Mouse (Mus musculus) kidney, embryonic 15.5 days (tissue): ENCODE results near the gene Rundc3a. TPM values are rescaled to one million over a fixed set of nuclear protein-coding genes. Genes with fewer than 3 reads are reported as not detected.

Experiments used
- microRNA-seq: library from miRNA; unstranded; fragments of <30 nt; microRNA quantifications from one replicate; pipeline ENCODE4, GENCODE M21; 2016
- polyA plus RNA-seq: library from polyadenylated mRNA; unstranded; fragments of >200 nt; fragmentation: Nextera tagmentation; extraction: Ambion mirVana; gene quantifications from 2 replicates; pipeline ENCODE4 v1.2.1, GENCODE M21; 2015

Gene Rundc3a
- polyA plus RNA-seq, 1 experiment from 2014 or later = 4.9 TPM

Small RNA genes lying within 50 kb of the gene (microRNA-seq; reads per million reads assigned to microRNA genes)
- not detected for gene Mir6930

Other genes with a start within 250 kb of the Rundc3a start
- gene Nags, start 247.9 kb upstream of the Rundc3a start, polyA plus RNA-seq = 0.19 and 0.33 TPM in 2 replicates
- 35.3 and 36.5 TPM in 2 replicates for gene Tmem101, start 237.0 kb upstream of the Rundc3a start, polyA plus RNA-seq
- 122 and 135 TPM in 2 replicates for gene Lsm12, start 208.1 kb upstream of the Rundc3a start, polyA plus RNA-seq
- gene G6pc3, start 203.8 kb upstream of the Rundc3a start, polyA plus RNA-seq = 39.7 and 43.4 TPM in 2 replicates
- 47.4 and 48.4 TPM in 2 replicates for gene Hdac5, start 163.2 kb upstream of the Rundc3a start, polyA plus RNA-seq
- gene BC030867, start 144.5 kb upstream of the Rundc3a start, polyA plus RNA-seq = 18.1 and 22.2 TPM in 2 replicates
- 0.10 and 0.13 TPM in 2 replicates for gene Asb16, start 124.7 kb upstream of the Rundc3a start, polyA plus RNA-seq
- 48.9 and 57.9 TPM in 2 replicates for gene Tmub2, start 108.5 kb upstream of the Rundc3a start, polyA plus RNA-seq
- gene Atxn7l3, start 96.8 kb upstream of the Rundc3a start, polyA plus RNA-seq = 12.3 and 14.0 TPM in 2 replicates
- 95.3 and 100 TPM in 2 replicates for gene Ubtf, start 73.7 kb upstream of the Rundc3a start, polyA plus RNA-seq
- gene Slc4a1, start 27.2 kb upstream of the Rundc3a start, polyA plus RNA-seq = 12.8 and 20.2 TPM in 2 replicates
- 271 and 298 TPM in 2 replicates for gene Slc25a39, start 14.5 kb downstream of the Rundc3a start, polyA plus RNA-seq
- gene Grn, start 36.9 kb downstream of the Rundc3a start, polyA plus RNA-seq = 151 and 172 TPM in 2 replicates
- gene Fam171a2, start 54.3 kb downstream of the Rundc3a start, polyA plus RNA-seq = 6.9 and 7.1 TPM in 2 replicates
- 8.2 and 11.0 TPM in 2 replicates for gene Itga2b, start 76.7 kb downstream of the Rundc3a start, polyA plus RNA-seq
- gene Gpatch8, start 163.0 kb downstream of the Rundc3a start, polyA plus RNA-seq = 57.4 and 62.1 TPM in 2 replicates
- gene Gm11627, start 186.1 kb downstream of the Rundc3a start, polyA plus RNA-seq = 8.5 and 8.7 TPM in 2 replicates
- gene Fzd2, start 211.0 kb downstream of the Rundc3a start, polyA plus RNA-seq = 28.5 and 34.0 TPM in 2 replicates